Mouse (Mus musculus): Measurements from ENCODE around the gene Olfr76. TPM values are rescaled to one million over a fixed set of nuclear protein-coding genes. Genes with fewer than 3 reads are reported as not detected.

Olfr76 gene
- polyA plus RNA-seq, 1 experiment from 2014 or later = not detected

Other genes starting within 250 kb of the Olfr76 start
- not detected in 2 replicates for gene Olfr1419, start 248.1 kb downstream of the Olfr76 start, polyA plus RNA-seq (2015; fragmentation: Nextera tagmentation; extraction: Ambion mirVana)
- gene Olfr1420, start 236.6 kb downstream of the Olfr76 start, polyA plus RNA-seq (2015; fragmentation: Nextera tagmentation; extraction: Ambion mirVana) = 0.16 TPM in 1 of 2 replicates, not detected in the other
- gene Patl1, start 210.8 kb downstream of the Olfr76 start, polyA plus RNA-seq (2015; fragmentation: Nextera tagmentation; extraction: Ambion mirVana) = 19.3 and 20.1 TPM in 2 replicates
- gene Osbp, start 157.3 kb downstream of the Olfr76 start, polyA plus RNA-seq (2015; fragmentation: Nextera tagmentation; extraction: Ambion mirVana) = 3.9 and 4.2 TPM in 2 replicates
- gene Olfr1423, start 81.9 kb downstream of the Olfr76 start, polyA plus RNA-seq (2015; fragmentation: Nextera tagmentation; extraction: Ambion mirVana) = not detected in 2 replicates
- gene Olfr1424, start 60.5 kb downstream of the Olfr76 start, polyA plus RNA-seq (2015; fragmentation: Nextera tagmentation; extraction: Ambion mirVana) = not detected in 2 replicates
- gene Olfr1425, start 45.5 kb downstream of the Olfr76 start, polyA plus RNA-seq (2015; fragmentation: Nextera tagmentation; extraction: Ambion mirVana) = not detected in 2 replicates
- gene Olfr1426, start 31.2 kb downstream of the Olfr76 start, polyA plus RNA-seq (2015; fragmentation: Nextera tagmentation; extraction: Ambion mirVana) = not detected in 2 replicates
- gene Olfr1427, start 19.9 kb downstream of the Olfr76 start, polyA plus RNA-seq (2015; fragmentation: Nextera tagmentation; extraction: Ambion mirVana) = not detected in 2 replicates
- not detected in 2 replicates for gene Olfr1428, start 7.3 kb downstream of the Olfr76 start, polyA plus RNA-seq (2015; fragmentation: Nextera tagmentation; extraction: Ambion mirVana)
- not detected in 2 replicates for gene Olfr1555-ps1, start 46.9 kb upstream of the Olfr76 start, polyA plus RNA-seq (2015; fragmentation: Nextera tagmentation; extraction: Ambion mirVana)
- gene Olfr1431, start 77.4 kb upstream of the Olfr76 start, polyA plus RNA-seq (2015; fragmentation: Nextera tagmentation; extraction: Ambion mirVana) = not detected in 2 replicates
- not detected in 2 replicates for gene Olfr1432, start 109.4 kb upstream of the Olfr76 start, polyA plus RNA-seq (2015; fragmentation: Nextera tagmentation; extraction: Ambion mirVana)
- not detected in 2 replicates for gene Olfr262, start 118.5 kb upstream of the Olfr76 start, polyA plus RNA-seq (2015; fragmentation: Nextera tagmentation; extraction: Ambion mirVana)
- not detected in 2 replicates for gene Olfr235, start 137.8 kb upstream of the Olfr76 start, polyA plus RNA-seq (2015; fragmentation: Nextera tagmentation; extraction: Ambion mirVana)
- not detected in 2 replicates for gene Olfr1434, start 156.7 kb upstream of the Olfr76 start, polyA plus RNA-seq (2015; fragmentation: Nextera tagmentation; extraction: Ambion mirVana)
- not detected in 2 replicates for gene Olfr1436, start 175.9 kb upstream of the Olfr76 start, polyA plus RNA-seq (2015; fragmentation: Nextera tagmentation; extraction: Ambion mirVana)
- not detected in 2 replicates for gene Olfr1437, start 201.9 kb upstream of the Olfr76 start, polyA plus RNA-seq (2015; fragmentation: Nextera tagmentation; extraction: Ambion mirVana)
- gene Olfr1438-ps1, start 212.7 kb upstream of the Olfr76 start, polyA plus RNA-seq (2015; fragmentation: Nextera tagmentation; extraction: Ambion mirVana) = not detected in 2 replicates